Mouse (Mus musculus) inflammation-experienced regulatory T-cells (primary cell): ENCODE results near the gene Cdan1. TPM values are rescaled to one million over a fixed set of nuclear protein-coding genes. Genes with fewer than 3 reads are reported as not detected.

ENCODE experiments used
- polyA plus RNA-seq, 2 experiments: library from polyadenylated mRNA; unstranded; fragments of 100-300 nt; shearing (Covaris generic); gene quantifications; one replicate each; pipeline ENCODE4 v1.2.1; 2017

The Cdan1 gene
- polyA plus RNA-seq: 10 to 100 TPM; 37.0 to 48.6 TPM

DNA sequence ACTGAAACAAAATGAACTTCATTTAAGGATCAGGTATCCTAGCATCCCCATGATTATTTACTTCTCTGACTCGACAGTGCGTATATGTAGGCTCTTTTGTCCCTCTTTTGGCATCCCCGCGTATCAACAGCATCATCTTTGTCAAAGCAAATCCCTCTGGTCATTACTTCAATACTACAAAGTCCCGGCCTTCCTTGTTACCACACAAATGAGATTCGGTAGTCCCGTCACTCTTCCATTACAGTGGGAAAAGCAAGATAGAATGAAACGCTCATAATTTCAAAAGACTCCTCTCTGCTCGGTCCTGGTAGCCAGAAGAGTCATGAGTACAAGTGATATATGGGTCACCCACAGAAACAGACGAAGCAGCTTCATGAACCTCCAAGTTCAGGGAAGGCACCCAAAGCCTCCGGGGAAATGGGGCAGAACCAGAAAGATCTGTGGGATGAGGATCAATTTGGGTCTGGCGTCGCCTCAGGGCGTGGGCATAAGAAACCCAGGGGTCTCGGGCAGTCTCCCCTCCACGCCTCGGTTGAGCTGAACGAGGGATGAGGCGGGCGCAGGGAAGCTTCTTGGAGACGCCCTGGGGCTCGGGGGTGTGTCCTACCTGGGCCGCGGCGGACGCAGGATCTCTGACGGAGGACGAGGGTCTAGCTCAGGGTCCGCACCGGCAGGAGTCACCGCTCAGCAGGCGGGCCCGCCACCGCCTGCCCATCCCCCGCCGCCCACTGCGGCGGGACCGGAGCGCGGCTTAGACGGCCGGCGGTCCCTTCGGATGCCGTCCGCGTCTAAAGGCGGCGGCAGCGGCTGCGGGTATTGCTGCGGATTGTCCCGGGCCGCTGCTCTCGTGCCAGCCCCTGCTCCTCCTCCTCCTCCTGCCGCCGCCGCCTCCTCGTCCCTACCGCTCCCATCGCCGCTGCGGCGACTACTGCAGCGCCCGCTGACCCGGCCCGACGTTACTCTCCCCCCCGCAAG, at the start of gene Cdan1:
Cdan1 (minus strand) TSS at position 680 of the 975 bp plus-strand sequence.

DNA sequence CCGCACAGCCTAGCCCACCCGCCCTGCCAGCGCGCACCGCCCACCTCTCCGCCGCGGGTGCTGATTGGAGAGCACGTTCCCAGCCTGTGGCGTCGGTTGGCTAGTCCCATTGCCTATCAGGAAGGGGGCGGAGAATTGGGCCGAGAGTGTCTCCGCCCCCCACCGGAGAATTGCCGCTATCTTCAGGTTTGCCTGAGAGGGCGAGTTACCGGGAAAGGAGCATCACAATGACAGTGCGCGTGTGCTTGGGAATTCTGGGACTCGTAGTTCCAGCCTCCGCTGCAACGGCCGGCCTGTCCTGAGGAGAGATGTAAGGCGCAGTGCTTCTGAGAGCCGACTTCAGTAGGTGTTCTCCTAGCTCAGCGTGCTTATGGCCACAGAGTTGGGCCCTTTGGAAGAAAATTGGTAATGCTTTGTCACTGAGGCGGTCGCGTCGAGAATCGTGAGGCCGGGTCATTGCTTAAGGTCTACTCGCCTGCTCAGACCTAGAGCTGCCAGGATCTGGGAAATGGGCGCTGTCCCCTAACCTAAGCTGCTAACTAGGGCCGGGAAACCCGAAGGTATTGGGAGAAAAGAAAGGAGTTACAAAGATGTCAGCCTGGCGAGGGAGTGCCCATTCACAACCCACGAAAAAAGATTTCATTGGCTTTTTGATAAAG, 625 bp upstream of the Cdan1 start, which contains the start of gene Ttbk2:
Ttbk2 (minus strand) TSS at position 181 of the 659 bp plus-strand sequence.

Other genes starting within 250 kb of the Cdan1 start
- 10 to 100 TPM; 16.3 to 19.5 TPM for gene Haus2, start 240.7 kb downstream of the Cdan1 start, polyA plus RNA-seq
- gene Lrrc57, start 240.6 kb downstream of the Cdan1 start, polyA plus RNA-seq: 10 to 100 TPM; 23.6 to 32.5 TPM
- gene Stard9, start 221.0 kb downstream of the Cdan1 start, polyA plus RNA-seq: 1 to 10 TPM in 1 of 2 experiments, under 1 TPM in 1; 0.71 to 2.1 TPM
- gene Ttbk2, start 476 bp upstream of the Cdan1 start, polyA plus RNA-seq: 1 to 10 TPM; 1.9 to 3.1 TPM
- gene Ubr1, start 120.6 kb upstream of the Cdan1 start, polyA plus RNA-seq: 10 to 100 TPM; 51.6 to 63.6 TPM
- gene Tmem62, start 126.9 kb upstream of the Cdan1 start, polyA plus RNA-seq: 10 to 100 TPM; 28.1 to 38.0 TPM
- gene Ccndbp1, start 158.3 kb upstream of the Cdan1 start, polyA plus RNA-seq: 100 to 1,000 TPM; 137 to 151 TPM
- under 1 TPM; 0.08 to 0.16 TPM for gene Epb42, start 186.9 kb upstream of the Cdan1 start, polyA plus RNA-seq
- under 1 TPM; 0.25 to 0.49 TPM for gene Tgm5, start 235.7 kb upstream of the Cdan1 start, polyA plus RNA-seq